In genomic region chr6:83412854-83413401, GRCm38 (mm10) we compare ENCODE assay signal across 8 mouse cellular contexts. TPM values are rescaled to one million over a fixed set of nuclear protein-coding genes. Genes with fewer than 3 reads are reported as not detected.
DNase-seq lines count a peak whose midpoint lies in the region; ATAC-seq and TF ChIP-seq lines count a peak whose summit lies in the region.

No protein-coding gene starts in this region.

- H3K4me2 ChIP-seq in heart, postnatal 0 days (ENCODE audit: low read depth, low read length): no peak overlapping the region
- H3K4me2 ChIP-seq in limb, embryonic 15.5 days: no peak overlapping the region
- H3K4me2 ChIP-seq in neural tube, embryonic 15.5 days: no peak overlapping the region

- H3K27me3 ChIP-seq in heart, postnatal 0 days (ENCODE audit: control insufficient read depth, insufficient read depth, low read length): no peaks in the 10 kb centered on the region
- H3K27me3 ChIP-seq in limb, embryonic 15.5 days: no peaks in the 10 kb centered on the region
- H3K27me3 ChIP-seq in neural tube, embryonic 15.5 days (replicated peaks): no peaks in the 10 kb centered on the region

- peaks cover 4% of the 10 kb centered on the region; the same call in 1 of the 2 replicates for H3K36me3 ChIP-seq in heart, postnatal 0 days (replicated peaks; ENCODE audit: control insufficient read depth, insufficient read depth, low read length)
- H3K36me3 ChIP-seq in limb, embryonic 15.5 days: peaks cover 2% of the 10 kb centered on the region; the same call in 1 of the 2 replicates
- H3K36me3 ChIP-seq in neural tube, embryonic 15.5 days: no peaks in the 10 kb centered on the region

- peaks cover 51% of the 10 kb centered on the region for H3K4me1 ChIP-seq in heart, postnatal 0 days (ENCODE audit: control insufficient read depth, insufficient read depth)
- peaks cover 81% of the 10 kb centered on the region for H3K4me1 ChIP-seq in limb, embryonic 15.5 days
- peaks cover 89% of the 10 kb centered on the region for H3K4me1 ChIP-seq in neural tube, embryonic 15.5 days

- DNase-seq in gastrocnemius, adult 18-20 months (ENCODE audit: low spot score): peak; percentile 45
- no peak for DNase-seq in gastrocnemius, postnatal 4 days (ENCODE audit: low spot score in 2 of 2)
- peak; percentile 48 for DNase-seq in T-cell, adult 2 months (ENCODE audit: low spot score)
- peak; percentile 44 for DNase-seq in heart, postnatal 0 days (ENCODE audit: low spot score)
- no peak for DNase-seq in cerebellum, postnatal 36 days
- no peak for DNase-seq in gastrocnemius, adult 8-10 months (ENCODE audit: low spot score in 2 of 2)

- ATAC-seq in heart, postnatal 0 days (ENCODE audit: insufficient read depth, low read depth): peak; percentile 31
- ATAC-seq in limb, embryonic 15.5 days (ENCODE audit: insufficient number of reproducible peaks, low FRiP score, low TSS enrichment, low read depth): 0 out of 2 replicates have a peak, but pooled peaks have one; percentile 38
- peak; percentile 53 for ATAC-seq in neural tube, embryonic 15.5 days (ENCODE audit: low FRiP score)

- no peak overlapping the region for H3K4me3 ChIP-seq in heart, postnatal 0 days (ENCODE audit: low read depth, low read length)
- no peak overlapping the region for H3K4me3 ChIP-seq in limb, embryonic 15.5 days
- H3K4me3 ChIP-seq in neural tube, embryonic 15.5 days (replicated peaks): no peak overlapping the region

- no peak overlapping the region for H3K9ac ChIP-seq in heart, postnatal 0 days (replicated peaks; ENCODE audit: low read depth, low read length)
- no peak overlapping the region for H3K9ac ChIP-seq in limb, embryonic 15.5 days
- no peak overlapping the region for H3K9ac ChIP-seq in neural tube, embryonic 15.5 days (replicated peaks)

- H3K27ac ChIP-seq in heart, postnatal 0 days (ENCODE audit: low read depth): peak overlapping the region; percentile 26
- H3K27ac ChIP-seq in limb, embryonic 15.5 days: peak overlapping the region; percentile 71
- H3K27ac ChIP-seq in neural tube, embryonic 15.5 days (replicated peaks): peak overlapping the region; percentile 57

- no peaks in the 10 kb centered on the region for H3K9me3 ChIP-seq in heart, postnatal 0 days (replicated peaks; ENCODE audit: control insufficient read depth, low read length)
- no peaks in the 10 kb centered on the region for H3K9me3 ChIP-seq in limb, embryonic 15.5 days
- H3K9me3 ChIP-seq in neural tube, embryonic 15.5 days (replicated peaks): no peaks in the 10 kb centered on the region

- 23% methylated on average over 5 of the region's 5 CpGs for WGBS in heart, postnatal 0 days
- 40% methylated on average over 5 of the region's 5 CpGs for WGBS in limb, embryonic 15.5 days
- WGBS in neural tube, embryonic 15.5 days: 24% methylated on average over 5 of the region's 5 CpGs

- no peak for TF ChIP-seq EP300 in heart, postnatal 0 days (IDR thresholded peaks at IDR 0.05; ENCODE audit: low read depth)

- TF ChIP-seq CTCF in heart, postnatal 0 days (IDR thresholded peaks at IDR 0.05; ENCODE audit: low read depth): no peak

RNA-seq across cellular contexts. Expression of gene Tet3, which starts 46.0 kb away (rescaled TPM):
- total RNA-seq in gastrocnemius, adult 18-20 months (2021): 10 to 100 TPM; 10.9 to 13.4 TPM
- total RNA-seq in gastrocnemius, postnatal 4 days (2021): 10 to 100 TPM; 63.8 to 74.0 TPM
- 14.1 and 17.3 TPM in 2 replicates for total RNA-seq in heart, postnatal 0 days (2014; rRNA removed; ENCODE audit: low replicate concordance)
- polyA plus RNA-seq in heart, postnatal 0 days (2015; fragmentation: Nextera tagmentation; extraction: Ambion mirVana): 16.4 and 17.2 TPM in 2 replicates
- polyA plus RNA-seq in limb, embryonic 15.5 days (2015; fragmentation: Nextera tagmentation; extraction: Ambion mirVana): 57.1 and 59.5 TPM in 2 replicates
- polyA plus RNA-seq in neural tube, embryonic 15.5 days (2015; fragmentation: Nextera tagmentation; extraction: Ambion mirVana): 57.9 and 58.9 TPM in 2 replicates
- 10 to 100 TPM in 3 of 4 experiments, 1 to 10 TPM in 1; 9.8 to 20.1 (median 14.8) TPM for total RNA-seq in gastrocnemius, adult 8-10 months (2022)

Comparison
In these comparisons a context has a peak if more than half of its experiments do, and no peak if none do; other contexts are left out.
1. DNase-seq: peak in gastrocnemius, adult 18-20 months (single experiment), T-cell, adult 2 months (single experiment) and heart, postnatal 0 days (single experiment); none in gastrocnemius, postnatal 4 days (0 of 2), cerebellum, postnatal 36 days (0 of 2) and gastrocnemius, adult 8-10 months (0 of 2).
2. Peak in every context shown above with its lines, with median percentiles within 50 percentile points of each other: ATAC-seq and H3K27ac ChIP-seq.